Mouse (Mus musculus) layer of hippocampus, postnatal 25 days (tissue): ENCODE data around the gene Prkce. TPM values are rescaled to one million over a fixed set of nuclear protein-coding genes. Genes with fewer than 3 reads are reported as not detected.

Experiments used
- total RNA-seq, 2 experiments: library from RNA; stranded (reverse); gene quantifications; 2 replicates each; pipeline ENCODE4 v1.2.3; 2021

The Prkce gene
- total RNA-seq, 2 experiments from 2014 or later, result 388 to 432 TPM

Other genes with a start within 250 kb of the Prkce start
- 10 to 100 TPM; 14.4 to 15.1 TPM for gene Srbd1, start 22.6 kb upstream of the Prkce start, total RNA-seq